Mouse (Mus musculus) forebrain, embryonic 11.5 days (tissue): ENCODE measurements around the gene Pih1d2. TPM values are rescaled to one million over a fixed set of nuclear protein-coding genes. Genes with fewer than 3 reads are reported as not detected.
A peak's percentile ranks its signal among the peaks of the same experiment; 100 is the strongest.
"Not testable (repeated sequence)": the region's sequence is repeated elsewhere in the genome, so short reads cannot be mapped to it uniquely, and the experiment has no call there.

Experiments used
- ATAC-seq: fragments of 200-750 bp; cut with Nextera tagmentation; replicated peaks from 2 replicates; pipeline ENCODE4 v1.8.0; 2017; ENCODE audit warnings: moderate TSS enrichment; ENCODE audit not compliant: low FRiP score
- DNase-seq: peaks from one replicate; pipeline ENCODE4 v3.0.0-alpha.2; 2017; ENCODE audit warnings: low spot score
- H3K27ac ChIP-seq: fragments of 300-500 bp; sonication (generic); 2 replicates; pipeline ENCODE4 v1.5.1; 2014; ENCODE audit warnings: low read depth, low read length
- H3K27me3 ChIP-seq: fragments of 300-500 bp; sonication (generic); 2 replicates; pipeline ENCODE4 v1.6.1; 2014; ENCODE audit warnings: mild to moderate bottlenecking, low read length, mixed read lengths; ENCODE audit not compliant: control insufficient read depth, insufficient read depth
- H3K36me3 ChIP-seq: fragments of 300-500 bp; sonication (generic); 2 replicates; pipeline ENCODE4 v1.6.1; 2014; ENCODE audit warnings: mild to moderate bottlenecking, low read length, moderate library complexity, mixed read lengths; ENCODE audit not compliant: control insufficient read depth, insufficient read depth
- H3K4me1 ChIP-seq: fragments of 300-500 bp; sonication (generic); replicated peaks from 2 replicates; pipeline ENCODE4 v1.6.1; 2014; ENCODE audit warnings: low read length, mixed read lengths; ENCODE audit not compliant: control insufficient read depth, insufficient read depth
- H3K4me2 ChIP-seq: fragments of 300-500 bp; sonication (generic); 2 replicates; pipeline ENCODE4 v1.6.1; 2014; ENCODE audit warnings: low read depth, mild to moderate bottlenecking, low read length, moderate library complexity, mixed read lengths; ENCODE audit not compliant: severe bottlenecking
- H3K4me3 ChIP-seq: fragments of 300-500 bp; sonication (generic); 2 replicates; pipeline ENCODE4 v1.5.1; 2014; ENCODE audit warnings: low read depth, low read length
- H3K9ac ChIP-seq: fragments of 300-500 bp; sonication (generic); 2 replicates; pipeline ENCODE4 v1.6.1; 2014; ENCODE audit warnings: low read length
- H3K9me3 ChIP-seq: fragments of 300-500 bp; sonication (generic); 2 replicates; pipeline ENCODE4 v1.6.1; 2016; ENCODE audit warnings: low read length, mixed read lengths; ENCODE audit not compliant: control insufficient read depth
- WGBS: fragments of 180-500 bp; shearing (Covaris S2); extraction: QIAGEN DNeasy Blood & Tissue Kit; methylation state at CpG from one replicate; pipeline ENCODE4 v1.1.7; 2014; 5-methylcytosine and 5-hydroxymethylcytosine counted together
- polyA plus RNA-seq: library from polyadenylated mRNA; unstranded; fragments of >200 nt; fragmentation: Nextera tagmentation; extraction: Ambion mirVana; gene quantifications from 2 replicates; pipeline ENCODE4 v1.2.1, GENCODE M21; 2014

Gene Pih1d2
- polyA plus RNA-seq, 1 experiment from 2014 or later = 8.6 TPM

DNA sequence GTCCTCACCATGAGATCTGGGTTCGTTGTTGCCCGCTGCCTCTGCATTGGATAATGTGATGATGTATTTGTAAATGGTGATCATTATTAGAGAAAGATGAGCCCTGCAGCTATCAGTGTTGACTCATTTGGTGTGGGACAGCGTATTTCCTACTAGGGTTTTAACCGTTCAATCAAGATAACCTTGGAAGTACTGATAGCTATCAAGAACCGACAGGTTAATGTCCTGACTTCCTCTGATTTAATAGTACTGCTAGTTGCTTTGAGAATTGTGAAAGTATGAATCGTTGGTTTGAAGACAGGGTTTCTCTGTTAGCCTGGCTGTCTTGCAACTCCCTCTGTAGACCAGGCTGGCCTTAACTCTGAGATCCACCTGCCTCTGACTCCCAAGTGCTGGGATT lies 12.8 kb upstream of the Pih1d2 start:
- DNase-seq (no peak), ATAC-seq (no peak)
- H3K4me3 ChIP-seq = peak overlapping the region; percentile 85
- 6% methylated on average over 6 of the region's 6 CpGs for WGBS
- H3K4me1 ChIP-seq = peaks cover 8% of the 10 kb centered on the region; the same call in 1 of the 2 replicates
- peak overlapping the region; percentile 73 for H3K4me2 ChIP-seq
- peak overlapping the region; percentile 84 for H3K9ac ChIP-seq
- peak overlapping the region; percentile 75; the same call in 1 of the 2 replicates for H3K27ac ChIP-seq
- no peaks in the 10 kb centered on the region for H3K27me3 ChIP-seq
- H3K36me3 ChIP-seq = no peaks in the 10 kb centered on the region; the same call in 1 of the 2 replicates
- no peaks in the 10 kb centered on the region for H3K9me3 ChIP-seq

DNA sequence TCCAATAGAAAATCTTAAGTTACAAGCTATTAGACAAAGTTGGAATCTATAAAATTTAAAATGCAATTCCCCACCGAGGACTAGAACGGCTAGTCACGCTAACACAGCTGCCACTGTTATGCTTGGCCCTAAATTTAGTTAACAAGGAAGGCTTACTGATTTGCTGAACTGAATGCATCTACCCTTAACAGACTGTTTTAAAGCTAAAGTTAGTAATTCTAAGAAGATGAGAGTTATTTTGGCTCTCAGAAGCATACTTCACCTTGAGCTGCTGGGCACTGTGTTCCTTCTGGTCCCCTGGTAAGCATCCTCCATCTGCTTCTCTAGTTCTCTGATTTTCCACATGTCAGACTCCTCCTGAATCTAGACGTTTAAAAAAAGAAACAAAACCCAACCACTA lies 5.0 kb upstream of the Pih1d2 start:
- H3K9me3 ChIP-seq = no peaks in the 10 kb centered on the region
- peaks cover 7% of the 10 kb centered on the region; the same call in 1 of the 2 replicates for H3K36me3 ChIP-seq
- no peak overlapping the region for H3K9ac ChIP-seq
- ATAC-seq (no peak), DNase-seq (no peak)
- no peaks in the 10 kb centered on the region; the same call in 1 of the 2 replicates for H3K4me1 ChIP-seq
- H3K4me3 ChIP-seq = no peak overlapping the region
- no peaks in the 10 kb centered on the region for H3K27me3 ChIP-seq
- 90% methylated on average over 4 of the region's 4 CpGs for WGBS
- no peak overlapping the region for H3K4me2 ChIP-seq
- H3K27ac ChIP-seq = no peak overlapping the region

DNA sequence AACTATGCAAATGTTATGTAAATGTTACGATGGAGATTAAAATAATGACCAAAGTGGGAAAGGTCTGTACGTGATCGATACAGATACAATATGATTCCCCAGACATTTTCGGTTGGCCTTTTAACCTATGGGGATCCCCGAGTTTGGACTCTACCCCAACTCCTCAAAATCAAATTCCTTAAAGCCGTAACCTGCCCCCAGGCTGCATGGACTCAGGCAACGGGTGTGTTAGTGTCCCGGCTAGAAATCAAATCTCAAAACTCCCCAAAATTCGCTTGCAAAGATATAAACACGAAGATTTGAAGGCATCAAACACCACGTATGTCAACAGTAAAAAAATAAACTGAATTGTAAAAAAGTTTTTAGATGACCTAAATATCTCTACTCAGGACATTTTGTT lies 960 bp upstream of the Pih1d2 start:
- DNase-seq (no peak), ATAC-seq (no peak)
- Histone ChIP-seq H3K4me2 (peak overlapping the region; percentile 77), H3K27ac (0 out of 2 replicates have a peak overlapping the region, but pooled peaks have one; percentile 85), H3K4me3 (peak overlapping the region; percentile 97), H3K4me1 (no peaks in the 10 kb centered on the region; the same call in 1 of the 2 replicates), H3K36me3 (peaks cover 7% of the 10 kb centered on the region; the same call in 1 of the 2 replicates), H3K9ac (peak overlapping the region; percentile 95), H3K9me3 (no peaks in the 10 kb centered on the region), H3K27me3 (no peaks in the 10 kb centered on the region)
- WGBS = 43% methylated on average over 11 of the region's 11 CpGs

DNA sequence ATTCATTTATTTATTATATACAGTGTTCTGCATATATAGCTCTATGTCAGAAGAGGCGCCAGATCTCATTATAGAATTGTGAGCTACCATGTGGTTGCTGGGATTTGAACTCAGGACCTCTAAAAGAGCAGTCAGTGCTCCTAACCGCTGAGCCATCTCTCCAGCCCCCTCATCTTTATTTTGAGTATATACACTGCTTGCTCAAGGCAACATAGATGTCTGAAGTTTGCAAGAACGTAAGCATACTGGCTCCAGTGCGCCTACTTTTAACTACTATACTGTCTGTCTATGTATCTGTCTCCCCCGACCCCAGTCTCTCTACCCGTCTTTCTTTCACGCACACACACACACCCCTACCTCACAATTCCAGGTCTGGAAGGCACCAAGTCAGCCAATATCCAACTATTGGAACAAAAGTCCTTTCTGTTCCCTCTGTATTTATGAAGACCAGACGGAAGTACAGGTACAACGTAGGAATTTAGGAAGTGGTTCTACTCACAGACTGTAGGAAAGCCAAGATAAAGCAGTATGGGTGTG lies 741 bp downstream of the Pih1d2 start:
- Histone ChIP-seq H3K27ac (no peak overlapping the region), H3K4me3 (peak overlapping the region; percentile 97), H3K27me3 (no peaks in the 10 kb centered on the region), H3K36me3 (peaks cover 7% of the 10 kb centered on the region; the same call in 1 of the 2 replicates), H3K4me1 (no peaks in the 10 kb centered on the region; the same call in 1 of the 2 replicates), H3K9ac (no peak overlapping the region), H3K4me2 (peak overlapping the region; percentile 77; the same call in 1 of the 2 replicates), H3K9me3 (no peaks in the 10 kb centered on the region)
- ATAC-seq = no peak; the same call in 1 of the 2 replicates
- DNase-seq = no peak
- WGBS = 65% methylated on average over 9 of the region's 9 CpGs

DNA sequence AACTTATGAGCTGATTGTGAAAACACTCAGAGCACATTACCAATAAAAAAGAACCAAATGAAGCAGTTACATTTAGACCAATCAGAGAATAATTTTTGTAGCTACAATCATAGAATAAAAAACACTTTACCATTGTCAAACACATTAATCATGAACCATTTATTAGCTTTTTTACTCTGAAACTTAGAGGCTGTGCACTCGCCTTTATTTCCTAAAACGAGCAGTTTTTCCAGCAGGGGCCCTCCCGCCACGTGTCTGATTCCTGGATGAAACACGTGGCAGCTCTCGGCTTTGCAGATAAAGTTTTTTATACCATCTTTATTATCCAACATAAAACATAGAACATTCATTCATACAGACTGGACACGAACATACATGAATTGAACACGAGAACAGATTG lies 13.8 kb downstream of the Pih1d2 start:
- not testable (repeated sequence) for H3K4me1 ChIP-seq, H3K9me3 ChIP-seq, H3K36me3 ChIP-seq, H3K4me3 ChIP-seq, H3K27ac ChIP-seq, DNase-seq, H3K27me3 ChIP-seq, H3K9ac ChIP-seq, ATAC-seq, H3K4me2 ChIP-seq
- WGBS = 92% methylated on average over 6 of the region's 8 CpGs

DNA sequence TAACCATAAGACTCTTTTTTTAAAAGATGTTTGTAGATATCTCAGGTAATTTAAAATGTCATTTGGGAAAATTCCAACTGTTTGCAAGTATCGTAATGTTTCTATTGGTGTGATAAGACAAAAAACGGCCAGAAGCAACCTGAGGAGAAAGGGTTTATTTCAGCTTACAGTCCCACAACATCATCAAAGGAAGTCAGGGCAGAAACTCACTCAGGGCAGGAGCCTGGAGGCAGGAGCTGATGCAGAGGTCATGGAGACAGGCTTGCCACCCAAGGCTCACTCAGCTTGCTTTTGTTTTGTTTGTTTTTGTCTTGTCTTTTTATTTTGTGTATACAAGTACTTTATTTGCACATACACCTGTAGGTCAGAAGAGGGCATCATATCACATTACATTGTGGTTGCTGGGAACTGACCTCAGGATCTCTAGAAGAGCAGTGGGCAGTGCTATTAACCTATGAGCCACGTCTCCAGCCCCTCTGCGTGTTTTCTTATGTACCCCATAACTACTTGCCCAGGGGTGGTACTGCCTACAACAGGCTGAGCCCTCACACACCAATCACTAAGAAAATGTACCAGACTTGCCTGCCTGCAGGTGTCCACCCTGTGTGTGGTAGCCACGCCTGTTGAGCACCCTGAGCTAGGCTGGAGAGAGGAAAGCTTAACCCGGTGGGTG lies 15.0 kb downstream of the Pih1d2 start:
- H3K36me3 ChIP-seq = no peaks in the 10 kb centered on the region; the same call in 1 of the 2 replicates

DNA sequence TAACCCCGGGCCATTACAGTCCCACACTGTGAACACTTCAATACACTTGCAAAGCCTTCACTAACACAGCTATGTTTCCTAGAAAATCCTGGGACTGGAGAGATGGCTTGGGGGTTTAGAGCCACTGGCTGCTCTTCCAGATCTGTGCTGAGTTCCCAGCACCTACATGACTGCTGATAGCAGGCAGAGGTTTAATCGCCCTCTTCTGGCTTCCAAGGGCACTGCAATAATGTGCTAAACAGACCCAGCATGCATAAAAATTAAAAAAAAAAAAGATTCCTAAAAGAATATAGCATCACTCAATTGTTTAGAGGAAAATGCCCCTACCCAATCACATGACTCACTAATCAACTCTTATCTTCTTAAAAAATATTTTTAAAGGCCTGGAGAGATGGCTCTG lies 15.9 kb downstream of the Pih1d2 start:
- Histone ChIP-seq H3K9ac (no peak overlapping the region), H3K27ac (no peak overlapping the region), H3K9me3 (no peaks in the 10 kb centered on the region), H3K4me2 (no peak overlapping the region), H3K36me3 (no peaks in the 10 kb centered on the region; the same call in 1 of the 2 replicates), H3K4me3 (no peak overlapping the region), H3K4me1 (no peaks in the 10 kb centered on the region), H3K27me3 (no peaks in the 10 kb centered on the region)
- WGBS = 58% methylated on average over 2 of the region's 2 CpGs
- DNase-seq (peak; percentile 53), ATAC-seq (no peak)

More for the DNA sequence above, 15.0 kb downstream of the Pih1d2 start:
- H3K9ac ChIP-seq = no peak overlapping the region
- ATAC-seq (no peak), DNase-seq (no peak)
- H3K4me3 ChIP-seq = no peak overlapping the region
- H3K9me3 ChIP-seq = no peaks in the 10 kb centered on the region
- WGBS = 90% methylated on average over 6 of the region's 6 CpGs
- no peaks in the 10 kb centered on the region for H3K27me3 ChIP-seq
- H3K4me2 ChIP-seq = no peak overlapping the region
- H3K27ac ChIP-seq = no peak overlapping the region
- H3K4me1 ChIP-seq = no peaks in the 10 kb centered on the region

DNA sequence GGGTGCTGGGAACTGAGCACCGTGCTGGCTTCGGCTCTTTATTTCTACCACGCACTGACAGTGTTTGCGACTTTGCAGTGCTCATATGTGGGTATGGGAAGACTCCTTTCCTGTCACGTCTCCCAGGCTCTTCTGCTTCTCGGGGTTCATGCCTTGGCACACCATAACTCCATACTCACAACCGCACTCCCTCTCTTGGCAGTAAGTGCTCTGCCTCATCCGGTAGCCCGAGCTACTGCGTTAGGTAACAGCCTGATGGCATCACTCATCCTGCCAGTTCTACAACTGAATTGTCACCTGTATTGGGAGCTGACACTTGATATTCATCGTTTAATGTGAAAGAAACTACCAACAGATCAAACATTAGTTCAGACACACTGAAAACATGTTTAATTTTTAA lies 17.1 kb downstream of the Pih1d2 start:
- Histone ChIP-seq H3K27ac (no peak overlapping the region), H3K27me3 (no peaks in the 10 kb centered on the region), H3K9me3 (no peaks in the 10 kb centered on the region), H3K4me1 (no peaks in the 10 kb centered on the region), H3K4me2 (no peak overlapping the region), H3K9ac (no peak overlapping the region), H3K36me3 (peaks cover 2% of the 10 kb centered on the region; the same call in 1 of the 2 replicates), H3K4me3 (no peak overlapping the region)
- WGBS = 93% methylated on average over 11 of the region's 11 CpGs
- ATAC-seq = no peak
- DNase-seq = no peak
